Comparison of ENCODE assay signal across 10 mouse cellular contexts in the genomic region with DNA sequence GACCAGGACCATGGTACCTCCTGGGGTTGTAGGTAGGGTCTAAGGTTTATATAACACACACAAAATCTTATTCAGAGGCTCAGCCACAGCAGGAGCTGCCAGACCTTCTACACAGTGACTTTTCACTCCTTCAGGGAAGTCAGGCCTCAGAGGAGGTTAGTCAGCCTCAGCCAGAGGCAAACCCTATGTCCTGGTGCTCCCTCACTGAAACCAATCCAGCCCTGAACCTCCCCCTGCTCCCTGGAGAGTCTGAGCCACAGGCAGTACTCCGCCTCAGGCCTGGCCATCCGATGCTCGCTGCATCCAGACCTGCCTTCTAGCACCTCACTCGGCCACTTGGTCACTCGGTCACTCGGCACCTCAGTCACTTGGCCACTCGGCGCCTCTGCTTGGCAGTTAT.
"Had no signal": no experiment of that assay in that cellular context is flagged by ENCODE, and none has a peak within 500 bp of the region (broad histone marks: within the 10 kb centered on the region; RNA-seq: fewer than 3 reads in every experiment).

No protein-coding gene starts in this region.

- ATAC-seq: midbrain, embryonic 15.5 days had no signal

- H3K4me3 ChIP-seq: left cerebral cortex, adult 2 months; midbrain, embryonic 15.5 days; neural tube, embryonic 15.5 days had no signal

- DNase-seq: kidney, adult 8-10 months; kidney, postnatal 25 days; lung, adult 18-20 months; right cerebral cortex, adult 18-20 months; thymus, postnatal 4 days had no signal

- H3K36me3 ChIP-seq: midbrain, embryonic 15.5 days; neural tube, embryonic 15.5 days had no signal

- H3K9me3 ChIP-seq: midbrain, embryonic 15.5 days; neural tube, embryonic 15.5 days had no signal

- H3K9ac ChIP-seq: liver, embryonic 14.5 days; midbrain, embryonic 15.5 days; neural tube, embryonic 15.5 days had no signal

- H3K4me2 ChIP-seq: midbrain, embryonic 15.5 days; neural tube, embryonic 15.5 days had no signal

- H3K27me3 ChIP-seq: midbrain, embryonic 15.5 days had no signal

- H3K27ac ChIP-seq: left cerebral cortex, adult 2 months; liver, embryonic 14.5 days; midbrain, embryonic 15.5 days; neural tube, embryonic 15.5 days; stomach, postnatal 0 days had no signal
